Mouse (Mus musculus) liver (tissue): ENCODE data around the gene Dcaf10.

ENCODE experiments used
- DNase-seq: peaks from one replicate; pipeline ENCODE4 v3.0.0-alpha.2; 2020; ENCODE audit warnings: mixed read lengths

Dcaf10 gene

DNA sequence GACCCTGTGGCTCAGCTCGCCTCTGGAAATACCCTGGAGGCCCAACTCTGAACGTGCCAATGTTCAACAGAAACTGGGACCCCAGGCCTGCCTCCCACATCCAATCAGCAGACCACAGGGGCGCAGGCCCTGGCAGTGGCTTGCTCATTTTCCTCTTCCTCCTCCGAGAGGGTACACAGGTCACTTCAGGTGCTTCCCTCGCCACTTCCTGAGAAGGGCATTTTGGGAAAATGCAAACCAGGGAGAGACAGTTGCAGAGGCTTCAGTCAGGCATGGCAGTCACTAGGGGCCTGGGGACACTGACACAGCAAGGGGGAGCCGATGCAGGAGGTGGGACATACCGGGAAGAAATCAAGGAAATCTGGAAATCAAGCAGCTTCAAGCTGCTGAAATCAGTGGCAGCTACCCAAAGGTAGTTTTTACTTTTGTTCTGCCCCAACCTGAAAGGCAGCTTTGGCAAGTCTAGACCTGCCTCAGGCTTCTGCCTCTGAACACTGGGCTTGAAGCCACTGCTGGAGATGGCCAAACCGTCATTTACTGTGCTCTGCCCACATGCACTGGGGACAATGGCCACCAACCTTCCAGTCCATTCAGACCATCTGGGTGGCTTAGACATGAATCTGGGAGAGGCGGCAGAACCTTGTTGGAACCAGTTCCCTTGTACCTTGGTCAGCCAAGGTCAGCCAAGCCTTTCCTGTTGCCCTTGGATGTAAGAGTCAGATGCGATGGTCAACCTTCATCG lies 79.8 kb downstream of the Dcaf10 start:
- no peak for DNase-seq

DNA sequence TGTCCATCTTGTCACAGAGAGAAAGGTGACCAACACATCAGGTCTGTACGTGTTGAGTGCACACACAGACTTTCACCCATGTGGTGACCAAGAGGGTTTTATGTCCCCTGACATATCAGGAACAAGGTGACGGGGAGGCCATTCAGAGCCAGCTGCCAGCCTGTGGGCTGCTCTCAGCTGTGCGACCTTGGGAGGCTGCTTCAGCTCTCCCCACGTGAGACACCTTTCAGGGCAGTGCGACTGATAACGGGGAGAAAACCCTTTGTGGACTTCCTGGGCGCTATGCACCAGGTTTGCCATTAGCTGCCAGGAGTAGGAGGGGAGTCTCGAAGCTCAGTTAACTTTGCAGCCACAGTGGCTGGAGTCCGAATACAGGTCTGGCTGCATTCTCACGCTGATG lies 80.7 kb downstream of the Dcaf10 start:
- no peak for DNase-seq

DNA sequence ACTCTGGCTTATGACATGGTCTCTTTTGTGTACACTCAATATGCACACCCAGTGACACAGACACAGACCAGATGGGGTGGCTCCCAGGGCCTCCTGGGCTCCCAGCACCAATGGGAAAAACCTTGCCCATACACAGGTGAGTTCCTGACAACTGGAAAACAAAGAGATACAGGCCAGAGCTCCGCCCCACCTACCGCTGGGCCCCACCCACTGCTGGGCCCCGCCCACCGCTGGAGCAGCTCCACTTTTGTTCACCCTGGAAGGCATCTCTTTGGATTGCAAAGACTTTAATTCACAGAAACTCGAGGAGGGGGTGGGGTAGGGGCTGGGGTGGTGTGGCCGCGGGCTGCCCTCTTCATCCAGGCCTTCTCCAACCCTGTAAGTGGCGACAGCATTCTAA lies 81.5 kb downstream of the Dcaf10 start:
- DNase-seq, result peak; percentile 45

GRCm38 (mm10) chr4:45426724-45427457 lies 85.0 kb downstream of the Dcaf10 start:
- DNase-seq, result peak; percentile 25
